Mouse (Mus musculus) gastrocnemius, postnatal 36 days (tissue): ENCODE data around the gene Ttc19. TPM values are rescaled to one million over a fixed set of nuclear protein-coding genes. Genes with fewer than 3 reads are reported as not detected.
A peak's percentile ranks its signal among the peaks of the same experiment; 100 is the strongest.
"Not testable (repeated sequence)": the region's sequence is repeated elsewhere in the genome, so short reads cannot be mapped to it uniquely, and the experiment has no call there.

ENCODE experiments used
- DNase-seq, 2 experiments: peaks; one replicate each; pipeline ENCODE4 v3.0.0; 2022
- intact Hi-C: fragments of 180-260 bp; cut with DNase I; formaldehyde crosslinking; loops from one replicate; pipeline ENCODE4 v1.15.1; 2025
- total RNA-seq, 2 experiments: library from RNA; stranded (reverse); gene quantifications; 2 replicates each; pipeline ENCODE4 v1.2.3; 2021

The Ttc19 gene
- total RNA-seq, 2 experiments from 2014 or later = 34.0 to 38.1 TPM

GRCm38 (mm10) chr11:62278027-62278426, 3.2 kb upstream of the Ttc19 start:
- peak; percentile 33 to 57 for DNase-seq
- intact Hi-C loops = no loop called here

DNA sequence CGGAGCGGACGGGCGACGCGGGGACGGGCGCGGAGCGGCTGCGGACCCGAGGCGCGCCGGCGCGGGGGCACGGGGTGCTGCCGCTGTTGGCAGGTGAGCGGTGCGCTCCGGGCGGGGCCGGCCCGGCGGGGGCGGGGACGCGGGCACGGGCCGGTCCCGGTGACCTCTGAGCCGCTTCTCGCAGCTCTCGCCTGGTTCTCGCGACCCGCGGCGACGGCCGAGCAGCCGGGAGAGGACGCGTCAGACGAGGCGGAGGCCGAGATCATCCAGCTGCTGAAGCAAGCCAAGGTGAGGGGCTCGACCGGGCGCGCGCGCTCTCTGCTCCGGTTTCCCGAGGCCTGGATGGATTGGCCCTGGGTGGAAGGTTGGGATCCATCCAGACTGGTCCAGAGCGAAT, 326 bp downstream of the Ttc19 start:
- no peak for DNase-seq
- intact Hi-C loops = loop anchor here (1.0 to 2.0 kb wide), 2 partner anchors 154 to 233 kb away; no protein-coding TSS in a partner anchor

- DNase-seq, intact Hi-C loops: not testable (repeated sequence)
Measured at GRCm38 (mm10) chr11:62284020-62284419, 2.7 kb downstream of the Ttc19 start.

DNA sequence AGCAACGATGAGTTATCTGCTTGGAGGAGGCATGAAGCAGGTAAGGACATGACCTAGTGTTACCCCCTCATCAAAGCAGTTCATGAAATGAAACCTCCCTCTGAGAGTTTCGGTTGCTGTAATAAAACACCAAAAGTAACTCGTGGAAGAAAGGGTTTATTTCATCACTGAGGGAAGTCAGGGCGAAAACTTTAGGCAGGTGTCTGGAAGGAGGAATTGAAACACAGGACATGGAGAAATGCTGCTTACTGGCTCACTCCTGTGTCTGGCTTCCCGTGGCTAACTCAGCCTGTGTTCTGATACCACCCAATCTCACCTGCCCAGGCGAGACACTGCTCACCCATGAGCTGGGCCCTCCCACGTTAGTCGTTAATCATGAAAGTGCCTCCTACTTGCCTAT, 3.7 kb downstream of the Ttc19 start:
- no peak for DNase-seq
- intact Hi-C loops = no loop called here

DNA sequence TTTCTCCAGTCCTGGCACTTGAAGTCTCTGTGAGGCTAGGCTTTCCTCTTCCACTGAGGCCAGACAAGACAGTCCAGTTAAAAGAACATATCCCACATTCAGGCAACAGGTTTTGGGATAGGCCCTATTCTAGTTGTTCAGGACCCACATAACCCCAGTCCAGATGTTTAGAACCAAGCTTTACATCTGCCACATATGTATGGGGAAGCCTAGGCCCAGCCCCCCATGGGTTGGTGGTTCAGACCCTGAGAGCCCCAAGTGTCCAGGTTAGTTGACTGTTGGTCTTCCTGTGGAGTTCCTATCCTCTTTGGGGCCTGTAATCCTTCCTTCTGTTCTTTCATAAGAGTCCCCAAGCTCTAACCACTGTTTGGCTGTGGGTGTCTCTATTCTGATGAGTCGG, 6.4 kb downstream of the Ttc19 start:
- intact Hi-C loops = no loop called here
- DNase-seq = no peak

DNA sequence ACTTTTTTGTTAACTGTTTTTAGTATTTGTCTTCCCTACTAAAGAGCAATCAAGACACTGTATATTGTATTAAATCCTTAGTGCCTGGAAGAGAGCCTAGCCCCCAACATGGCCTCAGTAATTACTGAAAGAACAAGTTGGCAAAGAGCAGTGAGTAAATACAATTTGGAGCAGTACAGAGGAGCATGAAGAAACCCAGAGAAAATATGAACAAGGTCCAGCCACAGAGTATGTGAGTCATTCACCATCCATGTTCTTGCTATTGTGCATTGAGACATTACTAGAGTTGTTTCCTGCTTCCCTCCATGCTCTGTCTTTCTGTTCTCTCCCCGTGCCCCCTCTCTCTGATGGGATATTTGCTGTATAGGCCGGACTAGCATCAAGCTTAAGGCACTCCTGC, 12.8 kb downstream of the Ttc19 start:
- DNase-seq = no peak
- intact Hi-C loops = no loop called here

DNA sequence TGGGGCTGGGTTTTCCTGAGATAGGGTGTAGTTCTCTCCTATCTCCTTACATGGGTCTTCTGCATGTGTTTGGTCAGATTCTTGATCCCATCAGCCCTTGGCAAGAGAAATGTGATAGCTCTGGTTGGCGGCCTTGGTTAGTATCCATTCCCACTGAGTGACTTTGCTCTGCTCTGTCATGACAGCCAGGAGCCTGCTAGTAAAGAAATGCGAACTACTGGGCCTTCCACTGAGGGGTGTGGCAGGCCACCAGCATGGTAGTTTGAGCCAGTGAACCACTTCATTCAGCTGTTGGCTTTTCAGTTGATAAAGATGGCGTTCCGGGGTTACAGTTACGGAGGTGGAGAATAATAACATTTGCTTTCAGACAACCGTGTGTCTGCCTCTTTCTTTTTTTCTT, 17.6 kb downstream of the Ttc19 start:
- intact Hi-C loops = no loop called here
- no peak for DNase-seq

GRCm38 (mm10) chr11:62305866-62306265, 24.6 kb downstream of the Ttc19 start:
- intact Hi-C loops = no loop called here

DNA sequence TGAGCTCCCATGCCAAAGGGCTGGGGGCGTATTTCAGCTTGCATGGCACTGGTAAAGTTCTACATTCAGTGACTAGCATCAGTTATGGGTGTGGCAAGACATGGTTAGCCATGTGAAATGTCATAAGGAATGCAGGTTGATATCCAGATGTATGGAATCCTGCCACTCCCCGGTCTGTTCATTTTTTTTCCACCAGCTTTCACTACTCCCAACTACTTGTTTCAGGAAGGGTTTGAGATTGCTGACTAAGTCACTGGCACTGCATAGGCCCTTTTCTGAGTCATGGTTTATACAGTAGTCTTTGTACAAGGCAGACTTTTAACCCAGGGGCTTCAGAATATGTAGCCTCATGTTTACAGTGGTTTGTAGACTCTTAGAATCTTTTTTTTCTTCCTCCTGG, 28.0 kb downstream of the Ttc19 start:
- DNase-seq = no peak
- intact Hi-C loops = no loop called here

More at GRCm38 (mm10) chr11:62305866-62306265, 24.6 kb downstream of the Ttc19 start:
- DNase-seq = no peak

GRCm38 (mm10) chr11:62314984-62315383, 33.7 kb downstream of the Ttc19 start:
- DNase-seq = no peak
- intact Hi-C loops = no loop called here

GRCm38 (mm10) chr11:62317746-62318145, 36.5 kb downstream of the Ttc19 start:
- DNase-seq = no peak
- intact Hi-C loops = no loop called here

GRCm38 (mm10) chr11:62320097-62320496, 38.8 kb downstream of the Ttc19 start:
- DNase-seq = no peak
- intact Hi-C loops = no loop called here

DNA sequence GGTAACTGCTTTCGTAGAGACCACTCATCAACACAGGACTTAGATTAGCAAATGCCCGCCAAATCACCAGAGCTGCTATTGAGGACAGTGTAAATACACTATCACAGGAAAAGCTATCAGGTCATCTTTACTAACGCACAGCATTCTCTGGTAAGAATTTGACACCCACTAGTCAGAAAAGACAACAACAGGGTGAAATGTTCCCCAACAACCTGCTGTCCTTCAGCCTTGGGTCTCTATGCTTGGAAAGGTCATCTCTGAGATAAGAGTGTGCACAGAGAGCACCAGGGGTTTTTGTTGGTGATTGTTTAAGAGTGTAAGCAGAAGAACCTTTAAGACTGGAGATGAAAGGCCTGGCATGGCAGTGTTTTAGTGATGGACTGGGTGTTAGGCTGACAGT, 42.4 kb downstream of the Ttc19 start:
- DNase-seq = no peak
- intact Hi-C loops = no loop called here

- no peak for DNase-seq
- intact Hi-C loops = no loop called here
Measured at GRCm38 (mm10) chr11:62331141-62331540, 49.9 kb downstream of the Ttc19 start.

GRCm38 (mm10) chr11:62332228-62332627, 51.0 kb downstream of the Ttc19 start:
- intact Hi-C loops = no loop called here
- DNase-seq = no peak

DNA sequence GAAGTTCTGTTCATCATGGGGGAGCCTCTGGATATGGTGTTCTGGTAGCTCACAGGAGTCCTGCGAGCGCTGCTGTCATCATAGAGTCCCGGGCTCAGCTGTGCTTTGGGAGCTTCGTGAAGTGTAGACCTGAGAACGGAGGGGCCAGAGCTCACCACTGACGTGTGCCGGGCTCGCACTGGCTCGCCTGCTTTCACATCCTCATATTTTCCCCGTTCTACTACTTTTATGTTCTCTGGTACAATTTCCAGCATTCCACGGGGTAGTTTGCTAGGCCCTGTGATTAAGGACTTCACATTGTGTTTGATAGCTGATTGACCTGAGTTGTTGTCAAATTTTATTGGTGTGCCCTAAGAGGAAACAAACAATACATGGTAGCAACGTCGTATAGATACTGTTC, 61.7 kb downstream of the Ttc19 start:
- no peak for DNase-seq
- intact Hi-C loops = no loop called here

- intact Hi-C loops = loop anchor here (5.0 kb wide), 1 partner anchor 35 kb away; no protein-coding TSS in a partner anchor
- DNase-seq = no peak
Measured at GRCm38 (mm10) chr11:62351948-62352347, 70.7 kb downstream of the Ttc19 start.

DNA sequence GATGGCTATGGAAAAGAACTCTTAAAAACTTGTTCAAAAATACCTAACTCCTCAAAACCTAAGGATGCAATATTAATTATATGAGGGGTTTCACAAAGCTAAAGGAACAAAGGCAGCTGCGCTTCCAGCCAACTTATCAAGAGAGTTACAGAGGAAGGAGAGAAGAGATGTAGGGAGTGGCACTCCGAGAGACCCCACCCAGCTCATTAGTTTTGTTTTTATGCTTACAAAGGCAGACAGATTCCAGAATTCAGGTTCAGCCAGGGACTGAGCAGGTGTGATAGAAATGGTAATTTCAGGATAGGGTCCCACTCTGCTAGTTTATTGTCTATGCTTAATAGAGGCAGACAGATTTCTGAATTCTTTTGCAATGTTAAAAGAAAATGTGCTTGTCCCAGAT, 73.9 kb downstream of the Ttc19 start:
- intact Hi-C loops = no loop called here

GRCm38 (mm10) chr11:62366879-62367278, 85.6 kb downstream of the Ttc19 start:
- intact Hi-C loops = no loop called here

More for the DNA sequence above, 73.9 kb downstream of the Ttc19 start:
- DNase-seq = no peak

DNA sequence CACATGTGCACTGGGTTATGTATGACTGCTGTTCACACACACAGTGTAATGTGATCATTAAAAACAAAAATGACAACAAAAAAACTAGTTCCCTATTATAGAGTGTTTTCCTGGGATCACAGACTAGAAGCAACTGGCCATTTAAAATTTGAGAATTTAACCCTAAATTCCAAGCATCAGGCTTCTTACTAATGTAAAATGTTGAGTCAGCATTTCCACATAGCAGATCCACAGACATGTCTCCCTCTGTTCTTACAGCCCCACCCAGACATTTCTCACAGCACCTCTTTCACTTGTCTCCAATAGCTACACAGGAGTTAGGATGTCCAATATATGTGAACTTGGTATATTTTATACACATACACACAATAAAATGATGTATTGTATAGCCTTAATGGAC, 88.7 kb downstream of the Ttc19 start:
- DNase-seq = no peak
- intact Hi-C loops = no loop called here

More at GRCm38 (mm10) chr11:62366879-62367278, 85.6 kb downstream of the Ttc19 start:
- DNase-seq = no peak

DNA sequence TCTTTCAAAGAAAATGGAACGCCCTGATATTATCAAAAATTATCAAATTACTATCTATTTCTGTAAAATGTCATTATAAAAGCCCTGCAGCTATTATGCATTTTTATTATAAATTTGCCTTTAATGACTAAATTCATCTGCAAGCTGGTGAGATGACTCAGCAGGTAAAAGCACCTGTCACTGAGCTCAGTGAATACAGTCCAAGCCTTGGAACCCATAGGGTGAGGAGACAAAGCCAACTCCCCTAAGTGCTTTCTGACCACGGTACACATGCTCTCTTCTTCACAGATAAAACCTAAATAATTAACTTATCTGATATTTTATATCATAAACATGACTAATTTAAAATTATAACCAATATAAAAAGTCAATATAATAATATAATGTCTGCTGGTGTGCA, 90.5 kb downstream of the Ttc19 start:
- intact Hi-C loops = no loop called here

DNA sequence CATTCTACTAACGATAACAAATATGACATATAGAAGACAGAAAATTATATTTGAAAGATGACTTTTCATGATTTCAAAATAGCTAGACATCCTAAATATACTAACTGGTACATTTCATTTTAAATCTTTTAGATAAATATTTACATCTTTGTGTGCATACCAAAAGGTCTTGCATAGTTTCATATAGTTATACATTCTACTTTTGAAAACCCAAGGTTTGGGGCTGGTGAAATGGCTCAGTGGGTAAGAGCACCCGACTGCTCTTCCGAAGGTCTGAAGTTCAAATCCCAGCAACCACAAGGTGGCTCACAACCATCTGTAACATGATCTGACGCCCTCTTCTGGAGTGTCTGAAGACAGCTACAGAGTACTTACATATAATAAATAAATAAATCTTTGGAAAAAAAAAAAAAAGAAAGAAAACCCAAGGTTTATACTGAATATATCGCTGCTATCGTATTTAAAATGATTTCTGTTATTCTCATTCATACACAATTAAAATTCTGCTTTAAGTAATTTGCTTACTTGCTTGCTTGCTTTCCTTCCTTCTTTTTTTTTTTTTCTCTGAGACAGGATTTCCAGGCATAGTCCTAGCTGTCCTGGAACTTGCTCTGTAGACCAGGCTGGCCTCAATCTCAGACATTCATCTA, 96.1 kb downstream of the Ttc19 start:
- intact Hi-C loops = not testable (repeated sequence)

More for the DNA sequence above, 90.5 kb downstream of the Ttc19 start:
- no peak for DNase-seq

More for the DNA sequence above, 96.1 kb downstream of the Ttc19 start:
- not testable (repeated sequence) for DNase-seq
